Mouse (Mus musculus) stomach, embryonic 15.5 days (tissue): Measurements from ENCODE around the gene Prr5l. TPM values are rescaled to one million over a fixed set of nuclear protein-coding genes. Genes with fewer than 3 reads are reported as not detected.

Experiments
- ATAC-seq: fragments of 200-750 bp; cut with Nextera tagmentation; 2 replicates; pipeline ENCODE4 v1.8.0; 2017; ENCODE audit warnings: low read depth, moderate number of reproducible peaks, moderate TSS enrichment; ENCODE audit not compliant: insufficient read depth, low FRiP score
- H3K27ac ChIP-seq: fragments of 300-500 bp; sonication (generic); 2 replicates; pipeline ENCODE4 v1.5.1; 2015; ENCODE audit warnings: mild to moderate bottlenecking, inconsistent platforms
- H3K27me3 ChIP-seq: fragments of 300-500 bp; sonication (generic); replicated peaks from 2 replicates; pipeline ENCODE4 v1.6.1; 2015; ENCODE audit warnings: inconsistent platforms
- H3K36me3 ChIP-seq: fragments of 300-500 bp; sonication (generic); 2 replicates; pipeline ENCODE4 v1.6.1; 2015; ENCODE audit warnings: inconsistent platforms
- H3K4me1 ChIP-seq: fragments of 300-500 bp; sonication (generic); 2 replicates; pipeline ENCODE4 v1.6.1; 2015; ENCODE audit warnings: inconsistent platforms
- H3K4me2 ChIP-seq: fragments of 300-500 bp; sonication (generic); 2 replicates; pipeline ENCODE4 v1.6.1; 2015; ENCODE audit warnings: mild to moderate bottlenecking, inconsistent platforms
- H3K4me3 ChIP-seq: fragments of 300-500 bp; sonication (generic); replicated peaks from 2 replicates; pipeline ENCODE4 v1.5.1; 2015; ENCODE audit warnings: inconsistent platforms
- H3K9ac ChIP-seq: fragments of 300-500 bp; sonication (generic); 2 replicates; pipeline ENCODE4 v1.6.1; 2015; ENCODE audit warnings: inconsistent platforms
- H3K9me3 ChIP-seq: fragments of 300-500 bp; sonication (generic); 2 replicates; pipeline ENCODE4 v1.6.1; 2016; ENCODE audit warnings: inconsistent platforms
- WGBS: fragments of 180-500 bp; shearing (Covaris S2); methylation state at CpG from one replicate; pipeline ENCODE4 v1.1.7; 2015; 5-methylcytosine and 5-hydroxymethylcytosine counted together
- polyA plus RNA-seq: library from polyadenylated mRNA; unstranded; fragments of >200 nt; fragmentation: Nextera tagmentation; extraction: Ambion mirVana; gene quantifications from 2 replicates; pipeline ENCODE4 v1.2.1, GENCODE M21; 2015

The Prr5l gene
- 9.5 and 9.8 TPM in 2 replicates for polyA plus RNA-seq

DNA sequence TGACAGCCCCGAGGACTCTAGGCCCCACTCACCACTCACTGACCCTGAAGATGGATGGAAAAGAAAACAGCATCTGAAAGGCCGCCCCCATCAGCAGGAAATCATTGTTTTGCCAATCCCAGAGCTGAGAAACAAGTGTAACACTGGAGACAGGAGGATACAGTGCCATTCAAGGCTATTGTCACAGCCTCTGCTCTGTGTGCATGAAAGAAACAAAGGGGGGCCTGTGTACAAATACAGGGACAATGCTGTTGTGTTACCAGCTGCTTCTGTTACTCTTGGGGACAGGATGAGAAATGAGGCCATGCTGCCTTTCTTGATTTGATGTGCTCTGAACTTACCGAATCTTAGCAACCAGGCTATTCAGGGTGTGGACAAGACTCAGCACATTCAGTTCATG is at the start of gene Prr5l:
Gene Prr5l (minus strand): TSS at position 30 of the 400 bp plus-strand sequence.
- ATAC-seq = no peak

DNA sequence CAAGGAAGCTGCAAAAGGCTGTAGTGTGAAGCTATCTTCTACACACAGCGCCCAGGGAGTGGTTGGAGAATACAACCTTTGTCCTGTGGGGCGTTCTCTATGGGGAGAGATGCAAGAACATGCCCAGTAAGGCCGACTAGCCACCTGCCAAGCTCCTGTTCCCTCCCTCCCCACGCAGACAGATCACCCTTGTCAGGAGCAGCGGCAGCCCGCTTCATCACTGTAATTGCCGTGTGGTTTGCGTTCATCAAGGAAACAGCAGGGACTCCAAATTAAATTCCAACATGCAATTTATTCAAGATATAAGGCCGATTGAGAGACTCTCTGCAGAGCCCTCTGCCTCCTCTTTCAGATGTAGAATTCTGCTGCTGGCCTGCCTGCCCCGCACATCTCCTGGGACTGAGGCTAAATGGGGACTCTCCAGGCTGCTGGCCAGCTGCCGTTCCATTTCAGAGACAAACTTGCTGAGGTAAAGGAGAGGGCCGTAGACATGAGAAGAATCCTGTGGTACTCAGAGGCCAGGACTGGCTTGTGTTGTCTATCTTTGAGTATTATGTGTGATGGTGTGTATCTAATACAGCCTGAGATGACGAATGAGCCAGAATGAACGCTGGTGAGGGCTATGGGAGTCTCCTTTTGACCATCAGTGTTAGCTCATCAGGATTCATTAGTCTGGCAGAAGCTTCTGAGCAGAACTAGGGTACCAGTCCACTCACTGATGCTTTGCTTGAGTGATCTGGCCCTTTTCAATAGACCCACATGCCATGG is 49.5 kb upstream of the Prr5l start:
- 0 out of 2 replicates have a peak, but pooled peaks have one; percentile 27 for ATAC-seq
- H3K4me1 ChIP-seq = no peaks in the 10 kb centered on the region
- no peak overlapping the region for H3K4me2 ChIP-seq

More for the DNA sequence above, at the start of gene Prr5l:
- Histone ChIP-seq H3K36me3 (no peaks in the 10 kb centered on the region), H3K4me1 (0 out of 2 replicates have a peak, but pooled peaks cover 2% of the 10 kb centered on the region), H3K9me3 (no peaks in the 10 kb centered on the region), H3K4me3 (no peak within 1 kb of the TSS), H3K27ac (no peak within 1 kb of the TSS), H3K4me2 (no peak within 1 kb of the TSS), H3K9ac (no peak within 1 kb of the TSS), H3K27me3 (no peaks in the 10 kb centered on the region)
- 41% methylated on average over 3 of the region's 3 CpGs for WGBS

DNA sequence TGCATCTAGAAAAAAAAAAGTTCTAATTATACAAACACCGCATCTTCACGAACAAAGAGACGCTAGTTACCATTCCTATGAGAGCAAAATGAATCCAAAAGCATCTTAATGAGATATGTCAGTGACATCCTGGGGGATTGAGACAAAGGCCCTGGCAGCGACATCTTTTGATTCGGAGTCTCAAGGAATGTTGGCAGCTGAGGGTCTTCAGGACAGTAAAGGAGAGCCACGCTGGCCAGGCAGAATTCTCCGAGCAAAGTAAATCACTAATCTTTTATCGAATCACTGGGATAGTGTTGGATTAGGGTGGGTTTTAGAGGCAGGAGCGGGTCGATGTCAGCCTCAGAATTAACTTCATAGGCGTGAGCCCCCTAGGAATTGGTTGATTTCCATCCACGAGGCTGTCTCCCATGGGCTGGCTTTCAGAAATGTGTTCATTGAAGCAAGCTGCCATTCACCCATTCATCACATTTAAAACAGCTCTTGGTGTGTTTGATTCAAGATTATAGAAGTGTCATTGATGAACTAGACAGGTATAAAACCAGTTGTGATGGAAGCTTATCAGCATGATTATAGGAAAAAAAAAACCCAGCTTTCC is 42.9 kb upstream of the Prr5l start:
- H3K4me1 ChIP-seq = no peaks in the 10 kb centered on the region
- H3K4me3 ChIP-seq = no peak overlapping the region
- H3K4me2 ChIP-seq = no peak overlapping the region
- no peaks in the 10 kb centered on the region for H3K36me3 ChIP-seq
- ATAC-seq = no peak
- WGBS = 84% methylated on average over 12 of the region's 12 CpGs
- H3K9me3 ChIP-seq = no peaks in the 10 kb centered on the region
- H3K27ac ChIP-seq = no peak overlapping the region
- no peak overlapping the region for H3K9ac ChIP-seq
- H3K27me3 ChIP-seq = no peaks in the 10 kb centered on the region

More for the DNA sequence above, 49.5 kb upstream of the Prr5l start:
- Histone ChIP-seq H3K27me3 (no peaks in the 10 kb centered on the region), H3K9ac (no peak overlapping the region), H3K27ac (no peak overlapping the region), H3K4me3 (no peak overlapping the region), H3K36me3 (no peaks in the 10 kb centered on the region), H3K9me3 (no peaks in the 10 kb centered on the region)
- 79% methylated on average over 14 of the region's 14 CpGs for WGBS

DNA sequence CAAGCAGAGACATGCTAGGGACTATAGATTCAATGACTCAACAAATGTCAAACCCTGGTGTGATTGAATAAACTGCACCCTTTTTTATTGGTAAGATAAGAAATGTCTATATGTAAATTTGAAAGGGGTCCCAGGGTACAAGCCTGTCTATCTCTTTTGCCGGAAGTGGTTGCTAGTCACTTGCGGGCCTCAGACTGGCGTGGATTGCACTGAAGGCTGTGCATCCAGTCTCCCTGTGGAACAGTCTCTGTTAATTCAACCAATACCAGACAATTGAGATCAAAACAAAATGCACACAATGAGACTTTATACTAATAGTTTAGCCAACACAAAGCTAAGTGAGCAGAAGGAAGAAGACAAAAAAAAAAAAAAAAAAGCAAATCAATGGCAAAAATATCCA is 42.4 kb upstream of the Prr5l start:
- H3K9ac ChIP-seq = no peak overlapping the region
- WGBS = 88% methylated on average over 3 of the region's 3 CpGs
- H3K36me3 ChIP-seq = no peaks in the 10 kb centered on the region
- H3K27ac ChIP-seq = no peak overlapping the region
- H3K4me1 ChIP-seq = no peaks in the 10 kb centered on the region
- no peak for ATAC-seq
- no peaks in the 10 kb centered on the region for H3K27me3 ChIP-seq
- H3K9me3 ChIP-seq = no peaks in the 10 kb centered on the region
- H3K4me2 ChIP-seq = no peak overlapping the region
- no peak overlapping the region for H3K4me3 ChIP-seq

DNA sequence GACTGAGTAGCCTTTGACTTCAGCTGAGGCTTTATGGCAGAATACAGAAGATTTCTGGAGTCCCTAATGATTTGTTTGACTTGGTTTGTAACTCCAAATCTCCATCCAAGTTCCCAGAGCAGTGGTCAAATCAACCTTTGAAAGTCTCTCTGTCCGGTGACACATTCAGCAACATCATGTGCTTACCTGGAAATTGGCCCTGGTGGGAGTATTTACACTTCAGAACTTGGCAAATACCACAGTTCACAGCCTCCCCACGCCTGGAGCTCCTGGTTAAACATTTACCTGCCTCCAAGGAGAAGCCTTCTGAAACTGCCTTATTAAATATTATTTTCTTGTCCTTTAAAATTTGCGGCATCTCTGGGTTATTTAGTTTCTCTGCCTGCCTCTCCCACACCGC is 40.4 kb upstream of the Prr5l start:
- WGBS = 59% methylated on average over 4 of the region's 4 CpGs
- Histone ChIP-seq H3K27ac (no peak overlapping the region; the same call in 1 of the 2 replicates), H3K9me3 (no peaks in the 10 kb centered on the region), H3K9ac (no peak overlapping the region), H3K27me3 (no peaks in the 10 kb centered on the region), H3K36me3 (no peaks in the 10 kb centered on the region), H3K4me1 (no peaks in the 10 kb centered on the region), H3K4me3 (no peak overlapping the region), H3K4me2 (no peak overlapping the region; the same call in 1 of the 2 replicates)
- peak; percentile 86 for ATAC-seq

DNA sequence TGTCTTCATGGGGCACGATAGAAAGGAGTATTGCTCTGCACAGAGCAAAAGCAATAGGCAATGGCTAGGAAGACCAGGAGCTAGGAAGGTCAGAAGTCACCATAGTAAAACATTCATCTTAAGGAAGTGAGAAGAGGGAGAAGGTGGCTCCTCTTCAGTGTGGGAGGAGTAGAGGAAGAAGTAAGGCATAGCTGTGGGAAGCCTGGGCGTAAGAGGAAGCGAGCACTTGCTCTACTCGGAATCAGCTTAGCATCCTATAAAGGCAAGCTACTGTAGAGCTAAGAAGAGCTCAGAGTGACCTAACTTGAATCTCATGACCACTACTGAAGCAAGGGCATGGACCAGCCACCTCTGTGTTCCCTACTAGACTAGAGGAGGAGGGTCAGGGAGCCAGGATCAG is 39.5 kb upstream of the Prr5l start:
- ATAC-seq = no peak
- no peaks in the 10 kb centered on the region for H3K4me1 ChIP-seq
- H3K9me3 ChIP-seq = no peaks in the 10 kb centered on the region
- WGBS = 88% methylated on average over 4 of the region's 4 CpGs
- H3K9ac ChIP-seq = no peak overlapping the region
- H3K4me2 ChIP-seq = no peak overlapping the region
- H3K27me3 ChIP-seq = no peaks in the 10 kb centered on the region
- no peaks in the 10 kb centered on the region for H3K36me3 ChIP-seq
- no peak overlapping the region for H3K4me3 ChIP-seq
- no peak overlapping the region for H3K27ac ChIP-seq

DNA sequence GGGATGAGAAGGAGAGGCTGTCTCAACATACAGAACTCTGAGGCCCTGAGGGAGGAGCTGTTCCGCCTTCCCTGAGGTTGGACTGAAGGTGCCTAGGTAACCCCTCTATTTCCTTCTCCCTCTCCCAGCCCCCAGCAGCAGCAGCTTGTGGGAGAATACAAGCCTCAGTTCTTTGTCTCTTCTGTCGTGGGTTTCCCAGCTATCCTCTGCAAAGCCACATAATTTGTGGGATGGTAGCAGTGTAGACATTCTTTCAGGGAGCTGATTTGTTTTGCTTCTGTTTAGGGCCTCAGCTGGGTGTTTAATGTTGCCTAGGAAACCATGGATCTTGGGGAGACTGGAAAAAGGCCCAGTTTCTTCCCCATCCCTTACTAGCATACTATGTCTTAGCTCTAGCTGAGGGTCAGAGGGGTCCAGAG is 37.3 kb upstream of the Prr5l start:
- WGBS = 50% methylated on average over 2 of the region's 2 CpGs
- Histone ChIP-seq H3K4me1 (no peaks in the 10 kb centered on the region), H3K27ac (no peak overlapping the region), H3K36me3 (no peaks in the 10 kb centered on the region), H3K4me3 (no peak overlapping the region), H3K27me3 (no peaks in the 10 kb centered on the region), H3K9me3 (no peaks in the 10 kb centered on the region), H3K9ac (no peak overlapping the region), H3K4me2 (no peak overlapping the region)
- no peak for ATAC-seq

DNA sequence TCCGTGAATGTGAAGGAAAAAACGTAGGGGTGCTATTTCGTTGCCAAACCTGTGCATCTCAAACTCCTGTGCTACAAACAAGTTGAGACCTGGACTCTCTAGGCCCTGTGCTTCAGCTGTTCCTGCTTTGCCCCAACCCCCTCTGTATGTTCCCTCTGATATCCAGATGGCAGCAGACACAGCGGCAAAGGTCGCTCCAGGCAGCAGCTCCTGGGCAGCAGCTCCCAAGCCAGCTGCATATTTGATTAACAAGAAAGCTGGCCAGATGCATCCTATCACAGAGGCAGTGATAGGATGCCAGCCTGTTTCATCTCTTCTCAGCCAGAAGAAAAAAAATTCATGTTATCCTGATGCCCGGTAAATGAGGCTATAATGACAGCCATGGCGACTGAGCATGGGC is 35.7 kb upstream of the Prr5l start:
- no peaks in the 10 kb centered on the region for H3K36me3 ChIP-seq
- no peak for ATAC-seq
- no peaks in the 10 kb centered on the region for H3K4me1 ChIP-seq
- no peak overlapping the region for H3K9ac ChIP-seq
- no peak overlapping the region for H3K27ac ChIP-seq
- no peak overlapping the region for H3K4me3 ChIP-seq
- no peaks in the 10 kb centered on the region for H3K27me3 ChIP-seq
- no peaks in the 10 kb centered on the region for H3K9me3 ChIP-seq
- H3K4me2 ChIP-seq = no peak overlapping the region
- WGBS = 77% methylated on average over 7 of the region's 7 CpGs

DNA sequence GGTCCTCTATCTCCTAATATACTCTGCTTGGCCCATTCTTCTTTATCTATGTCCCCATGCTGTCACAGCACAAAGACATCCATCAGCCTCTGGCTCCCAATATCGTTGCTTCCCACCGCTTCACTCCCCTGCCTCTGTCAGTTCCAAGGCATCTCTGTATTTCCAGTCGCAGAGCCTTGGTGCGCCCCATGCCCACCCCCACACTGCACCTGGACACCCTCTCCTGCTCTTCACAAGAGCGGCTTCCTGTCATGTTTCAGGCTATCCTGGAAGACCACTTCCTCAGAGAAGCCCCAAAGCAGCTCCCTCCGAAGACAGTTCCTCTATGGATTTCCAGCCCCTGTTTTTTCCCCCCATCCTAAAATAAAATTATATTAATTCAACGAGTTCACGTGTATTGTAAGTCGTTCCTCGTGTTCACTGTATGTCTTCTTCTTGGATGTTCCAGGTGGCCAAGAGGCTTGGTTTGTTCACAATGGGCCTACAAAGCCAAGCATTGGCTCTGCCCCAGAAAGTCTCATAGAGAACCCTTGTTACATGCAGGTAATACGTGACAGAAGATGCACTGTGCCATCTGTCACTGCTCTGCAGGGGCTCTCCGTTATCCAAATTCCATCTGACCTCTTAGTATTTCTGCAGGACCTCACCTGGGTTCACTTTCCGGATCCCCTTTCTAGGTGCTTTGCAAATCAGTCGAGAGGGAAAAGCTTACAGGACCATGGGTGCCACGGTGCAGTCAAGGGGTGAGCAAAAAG is 26.7 kb upstream of the Prr5l start:
- 89% methylated on average over 15 of the region's 15 CpGs for WGBS

DNA sequence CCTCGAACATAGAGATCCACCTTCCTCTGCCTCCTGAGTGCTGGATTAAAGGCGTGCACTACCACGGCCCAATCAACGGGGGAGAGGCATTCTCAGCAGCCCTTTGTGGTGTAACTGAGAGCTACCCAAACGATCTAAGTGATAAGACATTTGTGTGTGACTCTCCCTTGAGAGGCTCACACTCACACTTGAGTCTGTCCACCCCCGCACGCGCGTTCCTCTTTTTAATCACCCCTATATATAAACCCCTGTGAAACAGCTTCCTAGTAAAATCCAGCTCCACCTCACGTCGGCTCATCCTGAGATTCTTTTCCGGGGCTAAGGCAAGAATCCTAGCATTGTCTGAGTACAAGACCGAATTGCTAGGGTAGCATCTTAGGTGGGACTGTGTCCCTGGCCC is 25.9 kb upstream of the Prr5l start:
- 77% methylated on average over 13 of the region's 13 CpGs for WGBS

More for the DNA sequence above, 26.7 kb upstream of the Prr5l start:
- no peak overlapping the region for H3K4me3 ChIP-seq
- no peak for ATAC-seq
- H3K9me3 ChIP-seq = no peaks in the 10 kb centered on the region; the same call in 1 of the 2 replicates
- peaks cover 6% of the 10 kb centered on the region; the same call in 1 of the 2 replicates for H3K4me1 ChIP-seq
- no peak overlapping the region for H3K9ac ChIP-seq
- H3K4me2 ChIP-seq = no peak overlapping the region
- no peak overlapping the region for H3K27ac ChIP-seq
- H3K36me3 ChIP-seq = no peaks in the 10 kb centered on the region
- no peaks in the 10 kb centered on the region for H3K27me3 ChIP-seq

DNA sequence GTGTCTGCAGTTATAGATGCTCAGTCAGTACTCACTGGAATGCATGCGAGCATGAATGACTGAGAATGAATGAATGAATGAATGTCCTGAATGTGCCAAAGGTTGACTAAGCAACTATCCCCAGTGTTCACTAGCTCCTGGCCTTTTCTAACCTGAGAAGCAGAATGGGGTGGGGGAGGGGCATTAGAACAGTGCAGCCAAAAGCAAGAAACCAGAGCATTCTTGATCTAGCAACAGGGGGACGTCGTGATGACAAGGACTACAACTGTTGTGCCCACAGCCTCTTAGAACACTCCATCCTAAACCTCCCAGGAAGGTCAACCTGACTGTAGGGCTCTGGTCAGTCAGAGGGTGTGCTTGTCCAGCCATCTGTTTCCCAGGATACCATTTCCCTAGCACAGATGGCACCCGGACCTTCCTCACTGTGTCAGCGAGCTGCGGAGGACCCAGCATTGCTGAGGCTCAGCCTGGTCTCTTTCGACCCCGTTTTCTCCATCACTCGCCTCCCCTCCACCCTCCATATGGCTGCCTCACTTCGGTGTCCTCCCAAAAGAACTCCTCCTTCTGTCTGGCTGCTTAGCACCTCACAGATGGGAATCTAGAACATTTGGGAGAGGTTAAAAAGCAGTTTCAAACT is 24.7 kb upstream of the Prr5l start:
- H3K27ac ChIP-seq = no peak overlapping the region
- H3K27me3 ChIP-seq = no peaks in the 10 kb centered on the region
- no peak overlapping the region for H3K4me3 ChIP-seq
- H3K9ac ChIP-seq = no peak overlapping the region
- no peak for ATAC-seq
- peaks cover 6% of the 10 kb centered on the region; the same call in 1 of the 2 replicates for H3K4me1 ChIP-seq
- no peaks in the 10 kb centered on the region; the same call in 1 of the 2 replicates for H3K9me3 ChIP-seq
- 76% methylated on average over 10 of the region's 10 CpGs for WGBS
- H3K36me3 ChIP-seq = no peaks in the 10 kb centered on the region
- H3K4me2 ChIP-seq = no peak overlapping the region

More for the DNA sequence above, 25.9 kb upstream of the Prr5l start:
- no peak overlapping the region for H3K27ac ChIP-seq
- H3K27me3 ChIP-seq = no peaks in the 10 kb centered on the region
- H3K9me3 ChIP-seq = no peaks in the 10 kb centered on the region; the same call in 1 of the 2 replicates
- ATAC-seq = no peak
- H3K4me1 ChIP-seq = peaks cover 6% of the 10 kb centered on the region; the same call in 1 of the 2 replicates
- H3K9ac ChIP-seq = no peak overlapping the region
- H3K36me3 ChIP-seq = no peaks in the 10 kb centered on the region
- H3K4me3 ChIP-seq = no peak overlapping the region
- H3K4me2 ChIP-seq = no peak overlapping the region
